Mouse (Mus musculus) limb, embryonic 12.5 days (tissue): ENCODE results near the gene Pde9a. TPM values are rescaled to one million over a fixed set of nuclear protein-coding genes. Genes with fewer than 3 reads are reported as not detected.
A peak's percentile ranks its signal among the peaks of the same experiment; 100 is the strongest.

Experiments used
- ATAC-seq: fragments of 200-750 bp; cut with Nextera tagmentation; 2 replicates; pipeline ENCODE4 v1.8.0; 2017; ENCODE audit warnings: low read depth, moderate TSS enrichment; ENCODE audit not compliant: insufficient number of reproducible peaks, insufficient read depth, low FRiP score, low TSS enrichment
- H3K27ac ChIP-seq: fragments of 300-500 bp; sonication (generic); 2 replicates; pipeline ENCODE4 v1.5.1; 2016; ENCODE audit warnings: mild to moderate bottlenecking, moderate library complexity
- H3K27me3 ChIP-seq: fragments of 300-500 bp; sonication (generic); 2 replicates; pipeline ENCODE4 v1.6.1; 2016; ENCODE audit warnings: mild to moderate bottlenecking, moderate library complexity
- H3K36me3 ChIP-seq: fragments of 300-500 bp; sonication (generic); 2 replicates; pipeline ENCODE4 v1.6.1; 2016; ENCODE audit warnings: mild to moderate bottlenecking, moderate library complexity
- H3K4me1 ChIP-seq: fragments of 300-500 bp; sonication (generic); replicated peaks from 2 replicates; pipeline ENCODE4 v1.6.1; 2016
- H3K4me2 ChIP-seq: fragments of 300-500 bp; sonication (generic); 2 replicates; pipeline ENCODE4 v1.6.1; 2016; ENCODE audit warnings: mild to moderate bottlenecking, moderate library complexity
- H3K4me3 ChIP-seq: fragments of 300-500 bp; sonication (generic); replicated peaks from 2 replicates; pipeline ENCODE4 v1.5.1; 2016; ENCODE audit warnings: mild to moderate bottlenecking
- H3K9ac ChIP-seq: fragments of 300-500 bp; sonication (generic); replicated peaks from 2 replicates; pipeline ENCODE4 v1.6.1; 2016; ENCODE audit warnings: mild to moderate bottlenecking, moderate library complexity
- H3K9me3 ChIP-seq: fragments of 300-500 bp; sonication (generic); 2 replicates; pipeline ENCODE4 v1.6.1; 2016; ENCODE audit warnings: mild to moderate bottlenecking, moderate library complexity
- WGBS: fragments of 180-500 bp; shearing (Covaris S2); methylation state at CpG from one replicate; pipeline ENCODE4 v1.1.7; 2016; 5-methylcytosine and 5-hydroxymethylcytosine counted together
- polyA plus RNA-seq: library from polyadenylated mRNA; unstranded; fragments of >200 nt; fragmentation: Nextera tagmentation; extraction: Ambion mirVana; gene quantifications from 2 replicates; pipeline ENCODE4 v1.2.1, GENCODE M21; 2016

Gene Pde9a
- polyA plus RNA-seq, 1 experiment from 2014 or later: 29.1 TPM

GRCm38 (mm10) chr17:31389432-31390050 lies 3.5 kb downstream of the Pde9a start:
- H3K27ac ChIP-seq: no peak overlapping the region
- no peaks in the 10 kb centered on the region for H3K9me3 ChIP-seq
- H3K4me1 ChIP-seq: peaks cover 61% of the 10 kb centered on the region
- H3K4me3 ChIP-seq: no peak overlapping the region
- no peak overlapping the region for H3K4me2 ChIP-seq
- peaks cover 3% of the 10 kb centered on the region; the same call in 1 of the 2 replicates for H3K36me3 ChIP-seq
- no peak for ATAC-seq
- no peaks in the 10 kb centered on the region; the same call in 1 of the 2 replicates for H3K27me3 ChIP-seq
- H3K9ac ChIP-seq: no peak overlapping the region; the same call in 1 of the 2 replicates
- WGBS: 91% methylated on average over 3 of the region's 3 CpGs

GRCm38 (mm10) chr17:31391462-31391861 lies 5.5 kb downstream of the Pde9a start:
- peaks cover 3% of the 10 kb centered on the region; the same call in 1 of the 2 replicates for H3K36me3 ChIP-seq
- H3K4me2 ChIP-seq: no peak overlapping the region
- no peak overlapping the region for H3K9ac ChIP-seq
- no peak overlapping the region for H3K4me3 ChIP-seq
- no peak overlapping the region for H3K27ac ChIP-seq
- H3K4me1 ChIP-seq: peaks cover 48% of the 10 kb centered on the region
- WGBS: 45% methylated on average over 3 of the region's 3 CpGs
- H3K9me3 ChIP-seq: no peaks in the 10 kb centered on the region
- no peak for ATAC-seq
- H3K27me3 ChIP-seq: no peaks in the 10 kb centered on the region; the same call in 1 of the 2 replicates

- Histone ChIP-seq H3K27ac (no peak overlapping the region), H3K4me2 (no peak overlapping the region), H3K4me1 (peaks cover 44% of the 10 kb centered on the region), H3K27me3 (no peaks in the 10 kb centered on the region; the same call in 1 of the 2 replicates), H3K9me3 (no peaks in the 10 kb centered on the region), H3K9ac (no peak overlapping the region), H3K36me3 (peaks cover 3% of the 10 kb centered on the region; the same call in 1 of the 2 replicates), H3K4me3 (no peak overlapping the region)
- WGBS: 72% methylated on average over 5 of the region's 5 CpGs
- ATAC-seq: no peak
Measured at GRCm38 (mm10) chr17:31392041-31392440, 6.0 kb downstream of the Pde9a start.

GRCm38 (mm10) chr17:31393811-31394210 lies 7.8 kb downstream of the Pde9a start:
- Histone ChIP-seq H3K27me3 (no peaks in the 10 kb centered on the region), H3K36me3 (peaks cover 7% of the 10 kb centered on the region; the same call in 1 of the 2 replicates), H3K4me2 (no peak overlapping the region), H3K9ac (no peak overlapping the region), H3K27ac (no peak overlapping the region), H3K4me1 (peaks cover 27% of the 10 kb centered on the region), H3K4me3 (no peak overlapping the region), H3K9me3 (no peaks in the 10 kb centered on the region)
- ATAC-seq: no peak
- WGBS: 83% methylated on average over 2 of the region's 2 CpGs

GRCm38 (mm10) chr17:31400294-31400693 lies 14.3 kb downstream of the Pde9a start:
- Histone ChIP-seq H3K27ac (no peak overlapping the region), H3K27me3 (no peaks in the 10 kb centered on the region)
- WGBS: 88% methylated on average over 6 of the region's 6 CpGs

GRCm38 (mm10) chr17:31401160-31401559 lies 15.2 kb downstream of the Pde9a start:
- no peak overlapping the region for H3K9ac ChIP-seq
- 92% methylated on average over 3 of the region's 3 CpGs for WGBS
- H3K4me2 ChIP-seq: no peak overlapping the region
- H3K4me1 ChIP-seq: peaks cover 42% of the 10 kb centered on the region
- H3K9me3 ChIP-seq: no peaks in the 10 kb centered on the region
- no peak overlapping the region for H3K4me3 ChIP-seq
- no peak for ATAC-seq
- H3K27me3 ChIP-seq: no peaks in the 10 kb centered on the region
- peaks cover 13% of the 10 kb centered on the region; the same call in 1 of the 2 replicates for H3K36me3 ChIP-seq
- H3K27ac ChIP-seq: no peak overlapping the region

More at GRCm38 (mm10) chr17:31400294-31400693, 14.3 kb downstream of the Pde9a start:
- Histone ChIP-seq H3K4me1 (peaks cover 33% of the 10 kb centered on the region), H3K9me3 (no peaks in the 10 kb centered on the region), H3K4me2 (no peak overlapping the region), H3K36me3 (peaks cover 13% of the 10 kb centered on the region; the same call in 1 of the 2 replicates), H3K9ac (no peak overlapping the region), H3K4me3 (no peak overlapping the region)
- ATAC-seq: no peak

GRCm38 (mm10) chr17:31402713-31403112 lies 16.7 kb downstream of the Pde9a start:
- no peaks in the 10 kb centered on the region for H3K9me3 ChIP-seq
- no peak overlapping the region for H3K4me2 ChIP-seq
- peaks cover 15% of the 10 kb centered on the region; the same call in 1 of the 2 replicates for H3K36me3 ChIP-seq
- no peak overlapping the region for H3K4me3 ChIP-seq
- WGBS: 61% methylated on average over 8 of the region's 8 CpGs
- H3K9ac ChIP-seq: no peak overlapping the region
- H3K4me1 ChIP-seq: peaks cover 49% of the 10 kb centered on the region
- ATAC-seq: no peak
- peak overlapping the region; percentile 79 for H3K27ac ChIP-seq
- no peaks in the 10 kb centered on the region for H3K27me3 ChIP-seq

GRCm38 (mm10) chr17:31405694-31406227 lies 19.8 kb downstream of the Pde9a start:
- H3K27ac ChIP-seq: 0 out of 2 replicates have a peak overlapping the region, but pooled peaks have one; percentile 23
- H3K36me3 ChIP-seq: peaks cover 13% of the 10 kb centered on the region; the same call in 1 of the 2 replicates
- no peak for ATAC-seq
- no peaks in the 10 kb centered on the region for H3K9me3 ChIP-seq
- no peaks in the 10 kb centered on the region for H3K27me3 ChIP-seq
- H3K9ac ChIP-seq: no peak overlapping the region
- H3K4me1 ChIP-seq: peaks cover 65% of the 10 kb centered on the region
- 48% methylated on average over 6 of the region's 6 CpGs for WGBS
- no peak overlapping the region for H3K4me3 ChIP-seq
- no peak overlapping the region for H3K4me2 ChIP-seq

GRCm38 (mm10) chr17:31409741-31410350 lies 23.8 kb downstream of the Pde9a start:
- Histone ChIP-seq H3K9ac (no peak overlapping the region), H3K4me3 (no peak overlapping the region), H3K36me3 (peaks cover 10% of the 10 kb centered on the region), H3K27ac (no peak overlapping the region), H3K4me2 (no peak overlapping the region), H3K27me3 (no peaks in the 10 kb centered on the region), H3K9me3 (no peaks in the 10 kb centered on the region), H3K4me1 (peaks cover 50% of the 10 kb centered on the region)
- no peak for ATAC-seq
- WGBS: 36% methylated on average over 10 of the region's 10 CpGs

- Histone ChIP-seq H3K27ac (no peak overlapping the region), H3K9ac (no peak overlapping the region), H3K4me2 (no peak overlapping the region), H3K4me3 (no peak overlapping the region), H3K36me3 (peaks cover 43% of the 10 kb centered on the region), H3K27me3 (no peaks in the 10 kb centered on the region), H3K9me3 (no peaks in the 10 kb centered on the region), H3K4me1 (peaks cover 25% of the 10 kb centered on the region)
- WGBS: 60% methylated on average over 9 of the region's 9 CpGs
- no peak for ATAC-seq
Measured at GRCm38 (mm10) chr17:31415258-31415657, 29.2 kb downstream of the Pde9a start.

- ATAC-seq: no peak
- no peaks in the 10 kb centered on the region for H3K27me3 ChIP-seq
- H3K27ac ChIP-seq: no peak overlapping the region
- no peak overlapping the region for H3K4me3 ChIP-seq
- no peaks in the 10 kb centered on the region for H3K9me3 ChIP-seq
- H3K4me1 ChIP-seq: peaks cover 15% of the 10 kb centered on the region
- no peak overlapping the region for H3K9ac ChIP-seq
- H3K4me2 ChIP-seq: no peak overlapping the region
- H3K36me3 ChIP-seq: peaks cover 66% of the 10 kb centered on the region
- 81% methylated on average over 17 of the region's 17 CpGs for WGBS
Measured at GRCm38 (mm10) chr17:31418804-31419597, 33.0 kb downstream of the Pde9a start.
